Mouse (Mus musculus): ENCODE data around the gene Slc35f1.

Gene Slc35f1

GRCm38 (mm10) chr10:52932159-52932558 is 241.8 kb downstream of the Slc35f1 start:
- no peak for DNase-seq (ENCODE audit: low spot score in 2 of 2)

- no peak for DNase-seq (ENCODE audit: low spot score in 2 of 2)
Measured at GRCm38 (mm10) chr10:52934615-52935014, 244.3 kb downstream of the Slc35f1 start.

- DNase-seq (ENCODE audit: low spot score in 2 of 2), result no peak
Measured at GRCm38 (mm10) chr10:52940111-52940830, 249.9 kb downstream of the Slc35f1 start.

- no peak for DNase-seq (ENCODE audit: low spot score in 2 of 2)
Measured at GRCm38 (mm10) chr10:52940831-52941216, 250.5 kb downstream of the Slc35f1 start.

- no peak for DNase-seq (ENCODE audit: low spot score in 2 of 2)
Measured at GRCm38 (mm10) chr10:52952581-52952980, 262.2 kb downstream of the Slc35f1 start.

GRCm38 (mm10) chr10:52956728-52957127 is 266.4 kb downstream of the Slc35f1 start:
- no peak for DNase-seq (ENCODE audit: low spot score in 2 of 2)

GRCm38 (mm10) chr10:52979251-52979650 is 288.9 kb downstream of the Slc35f1 start:
- no peak for DNase-seq (ENCODE audit: low spot score in 2 of 2)

- DNase-seq (ENCODE audit: low spot score in 2 of 2), result no peak
Measured at GRCm38 (mm10) chr10:52982836-52983235, 292.5 kb downstream of the Slc35f1 start.

GRCm38 (mm10) chr10:52992246-52992645 is 301.9 kb downstream of the Slc35f1 start:
- no peak for DNase-seq (ENCODE audit: low spot score in 2 of 2)

- no peak for DNase-seq (ENCODE audit: low spot score in 2 of 2)
Measured at GRCm38 (mm10) chr10:52996886-52997285, 306.6 kb downstream of the Slc35f1 start.

- no peak for DNase-seq (ENCODE audit: low spot score in 2 of 2)
Measured at GRCm38 (mm10) chr10:53001136-53001535, 310.8 kb downstream of the Slc35f1 start.

- no peak for DNase-seq (ENCODE audit: low spot score in 2 of 2)
Measured at GRCm38 (mm10) chr10:53006229-53007190, 316.2 kb downstream of the Slc35f1 start.

- DNase-seq (ENCODE audit: low spot score in 2 of 2), result no peak
Measured at GRCm38 (mm10) chr10:53013878-53014277, 323.5 kb downstream of the Slc35f1 start.

GRCm38 (mm10) chr10:53028454-53028853 is 338.1 kb downstream of the Slc35f1 start:
- no peak for DNase-seq (ENCODE audit: low spot score in 2 of 2)

GRCm38 (mm10) chr10:53035202-53035601 is 344.9 kb downstream of the Slc35f1 start:
- DNase-seq (ENCODE audit: low spot score in 2 of 2), result no peak

- DNase-seq (ENCODE audit: low spot score in 2 of 2), result no peak
Measured at GRCm38 (mm10) chr10:53045931-53046330, 355.6 kb downstream of the Slc35f1 start.

GRCm38 (mm10) chr10:53052521-53052920 is 362.2 kb downstream of the Slc35f1 start:
- DNase-seq (ENCODE audit: low spot score in 2 of 2), result no peak

GRCm38 (mm10) chr10:53060745-53061144 is 370.4 kb downstream of the Slc35f1 start:
- no peak for DNase-seq (ENCODE audit: low spot score in 2 of 2)

GRCm38 (mm10) chr10:53062741-53063140 is 372.4 kb downstream of the Slc35f1 start:
- DNase-seq (ENCODE audit: low spot score in 2 of 2), result no peak

- DNase-seq (ENCODE audit: low spot score in 2 of 2), result no peak
Measured at GRCm38 (mm10) chr10:53087811-53088210, 397.5 kb downstream of the Slc35f1 start.

GRCm38 (mm10) chr10:53091525-53091924 is 401.2 kb downstream of the Slc35f1 start:
- no peak for DNase-seq (ENCODE audit: low spot score in 2 of 2)

- no peak for DNase-seq (ENCODE audit: low spot score in 2 of 2)
Measured at GRCm38 (mm10) chr10:53096446-53096845, 406.1 kb downstream of the Slc35f1 start.

GRCm38 (mm10) chr10:53100881-53101280 is 410.5 kb downstream of the Slc35f1 start:
- DNase-seq (ENCODE audit: low spot score in 2 of 2), result no peak
